Mouse (Mus musculus): ENCODE measurements around the gene Hoxa2.

Hoxa2 gene

DNA sequence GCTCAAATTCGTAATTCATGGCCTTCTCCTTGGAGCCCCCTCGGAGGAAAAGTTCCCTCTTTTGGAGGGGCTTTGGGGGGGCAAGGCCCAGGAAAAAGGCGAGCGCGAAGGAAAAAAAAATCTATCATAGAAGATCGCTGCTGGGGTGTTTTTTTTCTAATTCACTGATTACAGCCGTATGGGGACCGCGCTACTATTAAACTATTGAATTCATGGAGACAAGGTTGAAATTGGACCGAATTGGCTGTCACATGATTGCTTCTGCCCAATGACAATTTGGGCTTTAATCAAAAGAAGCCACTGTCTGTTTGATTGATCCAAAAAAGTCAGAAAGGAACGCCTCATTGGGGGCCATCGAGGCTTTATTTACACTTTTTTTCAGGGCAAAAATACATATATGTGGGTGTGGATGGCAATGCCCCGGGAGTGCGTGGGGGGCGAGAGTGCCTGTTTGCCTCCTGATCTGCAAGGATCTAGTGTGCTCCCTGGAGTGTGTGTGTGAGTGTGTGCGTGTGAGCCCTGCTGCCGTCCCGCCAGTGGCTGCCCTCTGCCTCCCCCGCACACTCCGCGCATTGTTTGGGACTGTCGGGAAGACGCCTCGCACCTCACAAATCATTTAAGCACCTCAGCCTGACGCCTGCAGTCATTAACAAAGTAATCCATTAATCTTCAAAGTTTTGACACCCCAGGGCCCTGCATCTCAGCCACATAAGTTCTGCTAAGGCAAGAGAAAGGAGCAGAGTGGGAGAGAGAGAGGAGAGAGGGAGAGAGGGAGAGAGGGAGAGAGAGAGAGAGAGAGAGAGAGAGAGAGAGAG is at the start of gene Hoxa2:
Gene Hoxa2, minus strand, starts transcription at position 206 of the 815 bp plus-strand sequence.
- DNase-seq (ENCODE audit: low read depth, low spot score): no peak

DNA sequence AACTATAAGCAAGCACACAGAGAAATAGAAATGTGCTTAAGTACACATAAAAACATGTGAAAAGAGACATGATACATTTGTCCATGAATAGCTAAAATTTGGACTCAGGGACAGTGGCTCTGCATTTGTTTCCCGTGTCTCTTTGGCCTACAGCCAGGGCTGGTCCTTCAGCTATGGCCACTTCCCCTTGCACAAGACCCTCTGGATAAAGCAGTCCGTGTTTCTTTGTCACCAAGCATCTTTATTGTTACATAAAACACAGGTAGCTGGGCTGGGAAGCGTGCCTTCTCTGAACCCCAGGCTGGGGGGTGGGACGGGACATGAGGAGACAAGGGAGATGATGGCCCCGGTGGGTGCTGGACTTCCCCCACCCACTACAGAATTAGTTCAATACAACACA is 49.6 kb upstream of the Hoxa2 start:
- no peak for DNase-seq (ENCODE audit: low read depth, low spot score)

DNA sequence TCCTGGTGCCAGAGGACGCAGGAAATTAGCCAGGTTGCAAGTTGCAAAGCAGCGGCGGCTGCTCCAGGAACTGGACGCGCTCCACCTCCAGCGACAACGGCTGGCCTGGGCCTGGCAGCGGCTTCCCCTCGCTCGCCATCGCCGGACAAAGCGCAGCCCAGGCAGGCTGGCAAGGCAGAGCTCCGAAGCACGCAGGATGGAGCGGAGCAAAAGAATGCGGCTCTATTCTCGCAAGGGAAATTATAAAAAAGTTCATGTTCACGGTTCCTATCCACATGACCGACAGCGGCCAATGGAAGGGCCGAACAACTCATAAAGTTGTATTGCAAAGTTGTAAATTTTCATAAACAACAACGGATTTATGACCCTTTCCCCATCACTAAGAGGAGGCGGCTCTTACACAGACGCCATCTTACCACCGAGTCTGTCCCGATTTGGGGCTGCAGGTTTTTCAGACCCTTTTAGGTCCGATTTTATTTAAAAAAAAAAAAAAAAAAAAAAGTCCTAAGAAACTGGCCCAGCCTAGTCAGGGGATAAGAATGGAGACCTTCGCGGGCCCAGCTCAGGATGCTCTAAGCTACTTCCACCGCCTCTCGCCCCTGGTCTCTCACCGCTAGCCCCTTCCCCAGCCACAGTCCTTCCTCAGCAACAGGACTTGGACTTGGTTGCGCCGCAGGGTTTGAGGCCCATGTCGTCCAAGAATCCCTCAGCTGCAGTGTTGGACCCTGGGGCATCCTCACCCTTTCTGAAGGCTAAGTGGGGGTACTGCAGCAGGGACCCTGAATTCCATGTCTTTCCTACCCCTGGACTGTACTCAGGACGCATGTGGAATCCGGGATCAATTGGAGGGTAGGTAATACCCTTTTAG is 48.7 kb upstream of the Hoxa2 start, which contains the start of the genes Hoxa3 and Gm28308:
Gene Hoxa3, minus strand, starts transcription at position 218 of the 868 bp plus-strand sequence.
Gene Gm28308, minus strand, starts transcription at position 221 of the 868 bp plus-strand sequence.
- no peak for DNase-seq (ENCODE audit: low read depth, low spot score)

DNA sequence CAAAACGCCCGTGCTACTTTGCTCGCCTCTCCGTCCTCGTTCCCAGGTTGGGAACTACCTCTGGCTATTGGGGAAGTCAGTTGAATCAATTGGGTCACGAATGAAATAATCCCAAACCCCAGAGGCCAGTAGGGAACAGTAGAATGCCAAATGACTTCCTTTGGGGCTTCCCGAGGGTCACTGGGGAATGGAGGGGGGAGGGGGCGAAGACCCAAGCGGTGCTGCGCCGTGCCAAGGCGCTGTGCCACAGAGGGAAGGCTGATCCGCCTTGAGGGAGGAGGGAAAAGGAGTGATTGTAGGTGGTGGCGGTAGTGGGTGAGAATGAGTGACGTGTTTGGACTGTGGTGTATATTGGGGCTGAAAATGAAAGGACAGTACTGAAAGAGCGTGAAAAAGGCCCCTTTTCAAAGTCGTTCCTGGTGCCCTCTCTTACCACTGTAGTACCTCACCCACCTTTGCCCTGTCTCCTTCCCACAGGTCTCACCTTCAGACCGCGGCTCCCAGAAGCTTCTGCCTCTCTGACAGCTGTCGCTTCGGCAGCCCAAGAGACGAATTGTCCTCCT is 48.0 kb upstream of the Hoxa2 start:
- no peak for DNase-seq (ENCODE audit: low read depth, low spot score)

DNA sequence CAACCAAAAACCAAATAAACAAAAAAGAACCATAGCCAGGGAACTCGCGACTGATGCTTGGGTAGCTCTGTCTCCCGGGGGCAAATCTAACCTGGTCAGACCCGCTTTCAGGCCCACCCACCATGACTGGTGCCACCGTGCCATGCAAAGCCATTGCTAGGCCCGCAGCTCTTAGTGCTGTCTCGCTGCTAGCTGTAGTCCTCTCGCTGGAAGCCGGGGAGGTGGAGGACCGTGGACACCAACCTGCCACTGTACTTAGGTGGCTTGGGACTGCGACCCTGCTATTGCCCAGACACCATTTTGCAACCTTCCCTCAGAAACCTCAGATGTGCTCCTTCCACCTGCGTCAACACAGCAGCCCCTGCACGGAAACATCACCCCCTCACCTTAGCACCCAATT is 47.3 kb upstream of the Hoxa2 start:
- DNase-seq (ENCODE audit: low read depth, low spot score): no peak

DNA sequence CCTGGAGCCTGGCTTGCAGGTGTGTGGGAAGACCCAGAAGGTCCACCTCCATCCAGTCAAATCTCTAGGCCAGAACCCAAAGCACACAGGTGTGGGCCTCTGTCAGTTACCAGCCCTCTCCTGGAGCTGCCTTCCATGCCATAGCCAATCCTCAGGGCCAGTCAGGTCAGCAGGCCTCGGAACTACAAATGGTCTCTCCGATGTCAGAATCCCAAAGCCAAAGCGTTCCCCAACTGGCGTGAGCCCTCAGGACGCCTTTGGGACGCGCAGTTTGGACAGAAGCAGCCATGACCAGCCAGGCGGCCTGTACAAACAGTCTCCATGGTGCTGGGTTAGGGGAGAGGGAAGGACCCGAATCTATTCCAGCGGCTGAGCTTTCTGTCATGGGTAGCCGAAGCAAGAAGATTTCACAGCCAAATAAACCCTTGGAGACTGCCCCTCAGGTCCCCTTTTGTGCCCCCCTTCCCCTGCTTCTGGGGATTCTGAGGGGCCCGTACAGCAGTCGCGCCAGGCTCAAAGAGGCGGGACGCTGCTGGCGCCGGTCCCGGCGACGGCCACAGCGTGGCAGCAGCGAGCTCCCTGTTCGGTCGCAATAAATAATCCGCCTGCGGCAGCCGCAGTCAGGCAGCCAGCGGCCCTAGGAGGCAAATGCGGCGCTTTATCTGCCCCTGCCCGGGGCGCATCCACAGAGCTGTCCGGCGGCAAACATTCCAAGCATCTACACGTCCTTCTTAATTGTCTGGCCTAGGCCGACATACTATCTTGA is 46.7 kb upstream of the Hoxa2 start:
- no peak for DNase-seq (ENCODE audit: low read depth, low spot score)

DNA sequence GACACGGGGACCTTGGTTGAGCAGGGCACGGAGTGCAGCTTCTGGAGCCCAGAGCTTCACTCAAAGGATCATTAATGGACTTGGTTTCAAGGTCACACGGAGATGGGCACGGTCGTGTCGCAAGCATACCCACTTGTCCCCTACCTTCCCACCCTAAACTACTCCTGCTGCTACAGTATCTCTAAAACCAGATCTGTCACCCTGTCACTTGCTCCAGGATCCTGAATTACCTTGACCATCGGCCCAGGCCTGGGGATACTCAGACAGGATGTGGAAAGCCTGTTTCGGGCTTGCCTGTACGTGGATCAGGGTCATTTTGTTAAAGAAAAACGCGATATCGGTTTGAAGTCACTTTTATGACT is 45.0 kb upstream of the Hoxa2 start:
- no peak for DNase-seq (ENCODE audit: low read depth, low spot score)

DNA sequence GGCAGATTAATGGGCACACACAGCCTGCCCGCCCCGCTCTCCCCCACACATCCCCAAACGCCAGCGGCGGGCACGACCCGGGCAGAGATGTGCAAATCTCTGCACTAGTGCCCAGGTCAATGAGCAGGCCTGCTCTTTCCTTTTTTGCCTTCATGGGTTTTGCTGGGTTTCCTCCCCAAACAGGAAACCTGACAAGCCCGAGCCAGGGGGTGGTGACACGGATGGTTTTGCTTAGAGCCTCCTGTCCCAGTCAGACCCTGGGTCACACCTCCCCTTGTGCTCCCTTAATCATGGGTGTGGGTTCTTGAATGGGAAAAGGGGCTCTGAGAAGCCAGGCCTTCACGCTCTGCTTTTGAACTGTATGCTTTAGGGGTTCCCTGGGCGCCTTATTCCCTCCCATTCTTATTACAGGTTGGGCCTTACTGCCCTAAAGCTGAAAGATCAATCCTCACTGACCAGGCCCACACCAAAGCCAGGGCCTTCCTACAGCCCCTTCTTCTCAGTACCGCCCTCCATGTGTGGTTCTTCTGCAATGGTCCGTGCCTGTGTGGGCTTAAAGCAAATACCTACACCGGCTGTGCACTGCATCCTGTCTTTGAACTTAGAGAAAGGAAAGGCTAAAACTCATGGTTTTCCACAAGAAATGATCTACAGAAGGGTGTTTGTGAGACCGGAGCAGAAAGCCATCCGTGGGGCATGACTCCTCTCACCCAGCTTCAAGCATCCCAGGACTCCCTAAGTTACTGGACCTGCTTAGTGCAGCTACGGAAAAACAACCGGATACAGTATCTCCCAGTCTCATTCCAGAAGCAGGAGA is 44.4 kb upstream of the Hoxa2 start:
- no peak for DNase-seq (ENCODE audit: low read depth, low spot score)

DNA sequence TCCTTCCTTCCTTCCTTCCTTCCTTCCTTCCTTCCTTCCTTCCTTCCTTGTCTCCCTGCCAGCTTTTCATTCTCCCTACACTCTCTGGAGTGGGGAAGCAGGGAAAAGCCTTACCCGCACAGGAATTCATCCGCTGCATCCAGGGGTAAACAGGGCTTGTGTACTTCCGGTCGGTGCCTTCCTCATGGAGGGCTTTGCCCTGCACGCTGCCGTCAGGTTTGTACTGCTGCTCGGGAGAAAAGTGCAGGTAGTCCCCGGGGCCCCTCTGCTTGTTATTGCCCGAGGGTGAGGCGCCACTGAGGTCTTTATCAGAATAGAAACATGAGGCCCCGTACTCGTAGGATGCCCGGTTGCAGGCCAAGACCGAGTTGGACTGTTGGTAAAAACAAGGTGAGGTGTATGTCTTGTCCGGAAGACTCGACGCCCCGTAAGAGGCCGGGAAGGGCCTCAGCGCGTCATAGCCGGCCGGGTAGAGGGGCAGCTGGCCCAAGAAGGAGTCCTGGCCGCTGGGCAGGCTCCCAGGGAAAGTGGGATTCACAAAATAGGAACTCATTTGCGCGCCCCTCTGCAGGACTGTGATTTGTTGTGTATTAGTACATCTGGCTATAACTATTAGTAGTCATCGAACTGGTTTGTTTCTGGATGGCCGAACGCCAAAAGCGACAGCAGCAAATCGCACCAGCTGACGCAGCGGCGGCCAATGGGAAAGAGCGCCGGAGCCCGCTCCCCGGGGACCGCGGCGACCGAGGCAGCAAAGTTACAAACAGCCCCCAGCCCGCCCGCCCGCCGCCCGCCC is 43.6 kb upstream of the Hoxa2 start, which contains the start of gene Hoxa6:
Gene Hoxa6, minus strand, starts transcription at position 651 of the 796 bp plus-strand sequence.
- no peak for DNase-seq (ENCODE audit: low read depth, low spot score)

DNA sequence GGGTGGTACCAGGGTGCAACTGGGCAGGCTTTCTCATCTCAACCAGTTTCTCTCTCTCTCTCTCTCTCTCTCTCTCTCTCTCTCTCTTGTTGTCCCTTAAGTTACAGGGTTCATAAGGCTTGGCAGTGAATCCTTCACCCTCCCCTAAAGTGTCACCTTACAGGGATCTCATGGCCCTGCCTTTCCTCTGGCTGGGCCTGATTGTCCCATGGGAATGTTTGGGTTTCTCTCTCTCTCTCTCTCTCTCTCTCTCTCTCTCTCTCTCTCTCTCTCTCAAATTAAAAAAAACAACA is 43.0 kb upstream of the Hoxa2 start:
- DNase-seq (ENCODE audit: low read depth, low spot score): no peak

DNA sequence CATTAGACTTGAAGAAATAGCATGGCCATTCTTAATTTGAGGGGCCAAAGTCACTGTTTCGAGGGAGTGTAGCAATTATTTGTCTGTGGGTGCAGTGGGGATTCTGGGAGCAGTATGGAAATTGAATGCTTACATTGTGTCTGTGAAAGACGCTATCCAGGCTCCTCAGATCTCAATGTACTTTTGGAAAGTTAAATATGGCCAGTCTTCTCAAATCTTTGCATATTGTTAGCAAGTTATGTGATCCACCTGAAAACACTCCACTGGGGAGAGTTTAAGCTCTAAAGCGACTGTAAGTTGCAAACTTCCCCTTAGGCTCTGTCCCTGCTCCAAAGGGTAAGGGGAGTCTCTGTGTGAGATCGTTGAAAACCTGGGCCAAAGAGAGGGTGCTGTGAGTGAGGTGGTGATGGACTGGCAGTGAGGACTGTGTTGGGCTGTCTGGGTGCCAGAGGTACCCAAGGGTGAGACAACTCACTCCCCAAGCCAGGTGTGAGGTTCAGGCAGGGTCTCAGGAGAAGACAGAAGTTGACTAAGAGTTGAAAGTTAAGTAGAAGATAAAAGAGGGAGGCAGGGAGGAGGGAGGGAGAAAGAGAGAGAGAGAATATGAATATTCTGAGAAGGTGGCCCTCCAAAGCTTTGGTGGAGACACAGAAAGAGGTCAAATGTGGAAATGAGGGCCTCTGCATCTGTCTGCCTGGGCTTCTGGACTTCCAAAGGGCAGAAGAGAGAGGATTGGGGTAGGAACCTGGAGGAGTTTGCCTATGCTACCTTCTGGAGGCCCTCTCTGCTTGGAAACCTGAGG is 42.5 kb upstream of the Hoxa2 start:
- no peak for DNase-seq (ENCODE audit: low read depth, low spot score)

DNA sequence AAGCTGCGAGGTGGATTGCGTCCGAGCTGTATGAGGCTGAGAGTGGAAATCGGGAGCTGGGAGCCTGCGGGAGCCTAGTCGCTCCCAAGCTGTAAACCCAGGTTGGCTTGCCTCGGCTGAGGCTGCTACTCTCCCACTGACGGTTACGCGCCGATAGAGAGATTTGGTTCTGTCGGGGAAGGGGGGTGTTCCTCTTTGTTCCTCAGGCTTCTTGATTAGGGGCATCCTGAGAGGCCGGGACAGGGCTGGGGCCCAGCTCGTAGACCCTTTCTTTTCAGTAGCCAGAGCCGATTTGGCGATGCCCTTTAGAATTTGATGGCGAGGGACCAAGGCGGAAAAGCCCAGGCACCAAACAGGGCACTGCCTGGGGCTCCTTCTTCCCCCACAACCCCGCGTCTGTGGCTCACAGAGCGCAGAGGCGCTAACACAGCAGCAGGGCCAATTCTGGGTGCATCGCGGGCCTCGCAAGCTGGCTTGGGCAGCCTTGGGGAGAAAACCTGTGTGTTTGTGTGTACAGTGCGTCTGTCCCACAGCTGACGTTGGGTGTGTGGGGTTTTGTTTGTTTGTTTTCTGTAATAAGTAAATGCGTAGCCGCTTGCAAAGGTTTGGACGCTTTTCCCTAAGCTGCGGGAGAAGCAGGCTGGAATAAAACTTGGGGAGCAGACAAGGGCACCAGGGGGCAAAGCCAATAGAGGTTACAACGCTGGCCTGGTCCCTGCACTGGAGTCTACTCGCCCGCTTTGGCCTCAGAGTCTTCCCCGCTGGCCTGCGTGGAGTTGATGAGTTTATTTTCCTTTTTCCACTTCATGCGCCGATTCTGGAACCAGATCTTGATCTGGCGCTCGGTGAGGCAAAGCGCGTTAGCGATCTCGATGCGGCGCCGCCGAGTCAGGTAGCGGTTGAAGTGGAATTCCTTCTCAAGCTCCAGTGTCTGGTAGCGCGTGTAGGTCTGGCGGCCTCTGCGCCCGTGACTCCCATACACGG is 41.3 kb upstream of the Hoxa2 start:
- DNase-seq (ENCODE audit: low read depth, low spot score): no peak

DNA sequence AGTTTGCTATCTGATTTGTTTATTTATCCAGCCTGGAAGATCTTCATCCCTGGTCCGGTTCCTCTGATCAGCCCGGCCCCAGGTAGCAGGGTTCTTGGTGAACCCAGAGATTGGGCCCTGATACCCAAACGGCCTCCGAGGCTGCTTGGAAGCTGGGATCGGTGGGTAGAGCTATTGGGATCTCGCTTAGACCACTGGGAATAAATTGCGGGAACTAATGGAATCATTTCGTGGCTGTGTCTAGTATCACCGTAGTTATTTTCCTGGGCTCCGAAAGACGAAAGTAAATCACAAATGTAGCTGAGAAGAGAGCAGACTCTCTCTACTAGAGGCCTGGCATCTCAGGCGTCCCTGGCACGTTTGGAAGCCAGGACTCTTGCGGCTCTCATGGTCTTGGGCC is 40.6 kb upstream of the Hoxa2 start:
- no peak for DNase-seq (ENCODE audit: low read depth, low spot score)

DNA sequence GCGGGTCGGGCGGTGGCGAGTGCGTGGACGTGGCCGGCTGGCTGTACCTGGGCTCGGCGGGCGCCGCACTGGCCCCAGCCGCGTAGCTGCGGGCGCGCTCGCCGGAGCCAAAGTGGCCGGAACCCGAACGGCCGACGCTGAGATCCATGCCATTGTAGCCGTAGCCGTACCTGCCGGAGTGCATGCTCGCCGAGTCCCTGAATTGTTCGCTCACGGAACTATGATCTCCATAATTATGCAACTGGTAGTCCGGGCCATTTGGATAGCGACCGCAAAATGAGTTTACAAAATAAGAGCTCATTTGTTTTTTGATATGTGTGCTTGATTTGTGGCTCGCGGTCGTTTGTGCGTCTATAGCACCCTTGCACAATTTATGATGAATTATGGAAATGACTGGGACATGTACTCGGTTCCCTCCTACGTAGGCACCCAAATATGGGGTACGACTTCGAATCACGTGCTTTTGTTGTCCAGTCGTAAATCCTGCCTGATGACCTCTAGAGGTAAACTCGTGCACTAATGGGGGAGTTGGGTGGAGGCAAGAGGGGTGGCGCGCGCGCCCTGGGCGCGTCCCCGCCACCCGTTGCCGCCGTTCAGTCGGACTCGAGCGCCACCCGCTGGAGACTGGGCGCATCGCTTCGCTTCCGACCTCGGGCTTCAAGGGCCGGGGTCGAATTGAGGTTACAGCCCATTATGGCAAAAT is 39.6 kb upstream of the Hoxa2 start, which contains the start of gene Hoxa5:
Gene Hoxa5, minus strand, starts transcription at position 538 of the 703 bp plus-strand sequence.
- no peak for DNase-seq (ENCODE audit: low read depth, low spot score)

DNA sequence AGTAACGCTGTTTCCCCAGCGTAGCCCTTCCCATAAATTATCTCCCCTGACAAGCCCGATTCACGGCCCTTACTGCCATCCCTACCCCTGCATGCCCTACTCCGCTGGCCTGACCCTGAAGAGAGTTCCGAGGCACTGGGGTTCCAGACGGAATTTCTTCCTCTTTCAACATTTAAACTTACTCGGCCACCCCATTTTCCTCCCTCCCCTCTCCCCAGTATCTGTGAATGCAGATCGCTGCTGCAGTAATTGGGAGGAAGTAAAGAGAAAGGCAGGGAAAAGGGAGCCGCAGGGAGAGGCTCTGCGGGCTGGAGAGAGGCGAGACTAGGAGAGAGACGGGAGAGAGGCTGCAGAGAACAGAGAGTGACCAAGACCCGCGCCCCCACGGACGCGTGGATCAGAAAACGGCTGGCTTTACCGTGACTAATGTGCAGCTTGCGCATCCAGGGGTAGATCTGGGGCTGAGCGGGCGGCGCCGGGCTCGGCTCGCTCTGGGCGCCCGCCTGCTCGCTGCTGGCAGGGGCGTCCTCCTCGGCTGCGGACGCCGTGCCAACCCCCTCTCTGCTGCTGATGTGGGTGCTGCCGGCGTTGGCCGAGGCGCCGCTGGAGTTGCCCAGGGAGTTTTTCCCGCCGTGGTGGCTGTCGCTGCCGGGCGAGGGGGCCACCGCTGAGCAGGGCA is 38.9 kb upstream of the Hoxa2 start:
- no peak for DNase-seq (ENCODE audit: low read depth, low spot score)

DNA sequence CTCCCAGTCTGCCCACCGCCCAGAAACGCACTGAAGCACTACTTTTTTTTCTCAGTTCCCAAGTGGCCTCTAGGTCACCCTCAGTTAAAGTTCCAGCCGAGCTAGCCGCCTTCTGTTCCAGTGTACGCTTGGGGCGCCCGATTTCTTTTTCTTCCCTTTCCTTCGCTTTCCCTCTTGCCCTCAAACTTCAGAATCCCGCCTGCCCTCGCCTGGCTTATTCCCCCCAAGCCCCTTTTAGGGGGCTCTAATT is 38.4 kb upstream of the Hoxa2 start:
- no peak for DNase-seq (ENCODE audit: low read depth, low spot score)
